Mouse (Mus musculus) kidney, postnatal 36 days (tissue): ENCODE measurements at regions not wholly inside any gene's neighbourhood (a gene's known extent, or its start where the extent isn't known, plus 50 kb on each side); places are given as distances from the start of the nearest gene placed in this dataset.

ENCODE experiments used
- DNase-seq, 2 experiments: peaks; one replicate each; pipeline ENCODE4 v3.0.0; 2021 to 2022; ENCODE audit warnings: mixed read lengths in 2 of 2

DNA sequence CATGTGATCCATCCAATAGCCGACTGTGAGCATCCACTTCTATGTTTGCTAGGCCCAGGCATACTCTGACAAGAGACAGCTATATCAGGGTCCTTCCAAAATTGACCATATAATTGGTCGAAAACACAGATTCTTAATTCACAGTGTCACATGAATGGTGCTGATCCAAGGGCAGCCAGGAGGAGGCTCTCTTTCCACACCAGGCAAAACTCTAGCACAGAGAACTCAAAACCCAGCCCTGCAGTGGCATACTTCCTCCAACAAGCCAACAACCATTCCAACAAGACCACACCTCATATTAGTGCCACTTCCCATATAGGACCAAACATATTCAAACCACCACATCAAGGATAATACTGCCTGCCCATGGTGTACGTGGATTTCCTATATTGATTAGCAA, 68.1 kb upstream of the Tas2r118 start:
- peak; percentile 3 to 49 for DNase-seq

DNA sequence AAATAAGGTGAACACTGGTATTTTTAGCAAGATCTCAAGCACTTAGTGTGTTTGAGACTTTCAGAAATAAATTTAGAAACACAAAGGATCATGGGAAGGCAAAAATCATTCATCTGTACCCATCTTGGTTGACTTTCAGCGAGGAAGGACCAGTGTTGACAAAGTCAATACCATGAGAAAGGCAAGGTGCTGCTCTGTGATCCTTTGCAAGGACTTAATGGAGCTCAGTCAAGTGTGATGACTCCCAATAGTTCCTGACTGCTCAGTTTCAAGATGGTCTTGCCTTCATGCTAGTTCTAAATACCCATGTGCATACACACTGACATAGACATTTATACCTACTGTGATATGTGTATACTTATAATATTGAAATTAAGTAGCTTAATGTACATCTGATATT, 56.5 kb upstream of the Tas2r118 start:
- DNase-seq, result no peak

DNA sequence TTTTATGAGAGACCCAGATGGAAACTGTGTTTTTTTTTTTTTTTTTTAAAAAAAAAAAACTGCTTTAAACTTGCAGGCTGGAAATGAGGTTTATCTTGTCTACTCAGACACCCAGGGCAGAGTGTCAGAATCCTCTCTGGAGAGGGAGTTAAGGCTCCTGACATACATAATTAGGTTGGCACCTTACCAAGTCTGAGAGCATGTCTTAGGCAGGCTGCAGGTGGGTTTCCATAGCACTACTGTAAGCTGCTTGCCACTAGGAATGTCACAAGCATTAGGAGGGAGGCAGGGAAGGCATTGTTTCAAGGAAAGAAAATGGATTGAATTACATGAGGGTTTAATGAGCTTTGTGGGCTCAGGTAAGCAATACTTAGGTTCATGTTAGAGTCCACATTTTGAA, 55.9 kb upstream of the Tas2r118 start:
- no peak for DNase-seq
